Mouse (Mus musculus) ES-E14 (cell line): ENCODE data around the gene Slc38a3. TPM values are rescaled to one million over a fixed set of nuclear protein-coding genes. Genes with fewer than 3 reads are reported as not detected.

Source experiments
- DNase-seq: peaks from one replicate; pipeline ENCODE4 v3.0.0-alpha.2; 2013; ENCODE audit warnings: low read depth, low spot score
- H3K27ac ChIP-seq: 2 replicates; pipeline ENCODE4 v1.5.1; 2012; ENCODE audit warnings: low read depth, mild to moderate bottlenecking, low read length, moderate library complexity, mixed read lengths; ENCODE audit not compliant: poor library complexity, insufficient read depth, severe bottlenecking
- H3K36me3 ChIP-seq: 2 replicates; pipeline ENCODE4 v1.6.1; 2012; ENCODE audit warnings: mild to moderate bottlenecking, low read length, moderate library complexity, mixed read lengths; ENCODE audit not compliant: control insufficient read depth, poor library complexity, insufficient read depth, severe bottlenecking
- H3K4me1 ChIP-seq, 2 experiments: fragments of 150-350 bp in 1 of 2; sonication (generic) in 1 of 2; 2 replicates each; pipeline ENCODE4 v1.6.1; 2012; ENCODE audit warnings: low read length in 2 of 2, mild to moderate bottlenecking in 1 of 2, mixed read lengths in 1 of 2; ENCODE audit not compliant: control insufficient read depth in 2 of 2, insufficient read depth in 2 of 2, poor library complexity in 1 of 2
- H3K4me3 ChIP-seq, 2 experiments: fragments of 150-350 bp in 1 of 2; sonication (generic) in 1 of 2; 2 replicates each; pipeline ENCODE4 v1.5.1; 2012; ENCODE audit warnings: low read length in 2 of 2, low read depth in 1 of 2, mild to moderate bottlenecking in 1 of 2, mixed read lengths in 1 of 2; ENCODE audit not compliant: insufficient read depth in 1 of 2, poor library complexity in 1 of 2, severe bottlenecking in 1 of 2
- H3K9ac ChIP-seq: 2 replicates; pipeline ENCODE4 v1.6.1; 2012; ENCODE audit warnings: low read depth, mild to moderate bottlenecking, low read length, mixed read lengths; ENCODE audit not compliant: poor library complexity, insufficient read depth, severe bottlenecking
- H3K9me3 ChIP-seq: fragments of 150-350 bp; sonication (generic); 2 replicates; pipeline ENCODE4 v1.6.1; 2012; ENCODE audit warnings: low read depth, mild to moderate bottlenecking, low read length; ENCODE audit not compliant: control insufficient read depth, insufficient read depth
- CHD2 ChIP-seq: IDR thresholded peaks from 2 replicates; pipeline ENCODE4 v1.6.1; 2014; ENCODE audit warnings: mild to moderate bottlenecking, low read depth, low read length, inconsistent platforms
- HCFC1 ChIP-seq: IDR thresholded peaks from 2 replicates; pipeline ENCODE4 v1.6.1; 2012; ENCODE audit warnings: low read length, inconsistent platforms, borderline replicate concordance; ENCODE audit not compliant: insufficient read depth
- MAFK ChIP-seq: IDR thresholded peaks from 2 replicates; pipeline ENCODE4 v1.6.1; 2014; ENCODE audit warnings: mild to moderate bottlenecking, low read depth, low read length, inconsistent platforms; ENCODE audit not compliant: insufficient read depth
- ZC3H11A ChIP-seq: IDR thresholded peaks from 2 replicates; pipeline ENCODE4 v1.6.1; 2012; ENCODE audit warnings: low read depth, mild to moderate bottlenecking, inconsistent platforms, low read length, borderline replicate concordance
- ZNF384 ChIP-seq: IDR thresholded peaks from 2 replicates; pipeline ENCODE4 v1.6.1; 2012; ENCODE audit warnings: low read depth, low read length, inconsistent platforms
- in situ Hi-C, 2 experiments: fragments of 600-800 bp; cut with MboI; formaldehyde crosslinking; loops; one replicate each; pipeline ENCODE4 v1.15.1; 2025; ENCODE audit warnings: low sequenced_read_pairs in 2 of 2, inconsistent platforms in 1 of 2; ENCODE audit not compliant: unreplicated experiment in 2 of 2
- total RNA-seq: library from RNA; depleted of rRNA; stranded (reverse); fragments of 300-350 nt; gene quantifications from 2 replicates; pipeline ENCODE4 v1.2.3, GENCODE M21; 2012

Gene Slc38a3
- total RNA-seq, 1 experiment = 2.9 TPM

- no peak overlapping the region for H3K27ac ChIP-seq
- no peak for TF ChIP-seq MAFK
- DNase-seq = no peak
- peaks cover 8% of the 10 kb centered on the region; the same call in 1 of the 2 replicates for H3K36me3 ChIP-seq
- no peaks in the 10 kb centered on the region for H3K9me3 ChIP-seq
- in situ Hi-C loops = no loop called here
- no peak overlapping the region for H3K4me3 ChIP-seq
- no peak overlapping the region for H3K9ac ChIP-seq
- H3K4me1 ChIP-seq = peaks cover 3 to 18% of the 10 kb centered on the region in 2 experiments; a peak in 2 of 4 replicates
These were observed 23.5 kb upstream of the Slc38a3 start for GRCm38 (mm10) chr9:107692785-107693184.

- DNase-seq = no peak
- in situ Hi-C loops = no loop called here
- Histone ChIP-seq H3K9me3 (no peaks in the 10 kb centered on the region), H3K27ac (no peak overlapping the region), H3K36me3 (peaks cover 8% of the 10 kb centered on the region; the same call in 1 of the 2 replicates), H3K4me3 (no peak overlapping the region), H3K9ac (no peak overlapping the region), H3K4me1 (peaks cover 5 to 16% of the 10 kb centered on the region in 2 experiments; a peak in 2 of 4 replicates)
- TF ChIP-seq ZC3H11A (no peak), CHD2 (no peak), ZNF384 (no peak)
These were observed 21.1 kb upstream of the Slc38a3 start for GRCm38 (mm10) chr9:107690391-107690790.

- TF ChIP-seq HCFC1 (no peak), ZNF384 (no peak), ZC3H11A (no peak), MAFK (no peak), CHD2 (no peak)
- Histone ChIP-seq H3K9ac (no peak overlapping the region), H3K27ac (no peak overlapping the region), H3K36me3 (peaks cover 8% of the 10 kb centered on the region; the same call in 1 of the 2 replicates), H3K4me3 (no peak overlapping the region), H3K4me1 (peaks cover 5 to 18% of the 10 kb centered on the region in 2 experiments; a peak in 2 of 4 replicates), H3K9me3 (no peaks in the 10 kb centered on the region)
- in situ Hi-C loops = loop anchor here in 1 of 2 experiments (5.0 kb wide), 1 partner anchor 48 kb away; no protein-coding TSS in a partner anchor
- no peak for DNase-seq
These were observed 19.6 kb upstream of the Slc38a3 start for GRCm38 (mm10) chr9:107688939-107689338.

GRCm38 (mm10) chr9:107688415-107688814, 19.1 kb upstream of the Slc38a3 start:
- Histone ChIP-seq H3K4me3 (no peak overlapping the region), H3K36me3 (peaks cover 8% of the 10 kb centered on the region; the same call in 1 of the 2 replicates)

More at GRCm38 (mm10) chr9:107688415-107688814, 19.1 kb upstream of the Slc38a3 start:
- Histone ChIP-seq H3K27ac (no peak overlapping the region), H3K9me3 (no peaks in the 10 kb centered on the region), H3K4me1 (peaks cover 5 to 16% of the 10 kb centered on the region in 2 experiments; a peak in 2 of 4 replicates), H3K9ac (no peak overlapping the region)
- DNase-seq = no peak
- in situ Hi-C loops = loop anchor here in 1 of 2 experiments (5.0 kb wide), 1 partner anchor 49 kb away; no protein-coding TSS in a partner anchor
- TF ChIP-seq ZNF384 = no peak
- no peak for TF ChIP-seq MAFK
- no peak for TF ChIP-seq ZC3H11A
- no peak for TF ChIP-seq HCFC1
- TF ChIP-seq CHD2 = no peak
